Mouse (Mus musculus): ENCODE measurements around the gene Olfr830.
"Not testable (repeated sequence)": the region's sequence is repeated elsewhere in the genome, so short reads cannot be mapped to it uniquely, and the experiment has no call there.

Olfr830 gene

GRCm38 (mm10) chr9:18874393-18874792 lies at the start of gene Olfr830:
Gene Olfr830, plus strand, starts transcription at chr9:18874693.
- DNase-seq (ENCODE audit: low spot score) = no peak

GRCm38 (mm10) chr9:18854633-18855032 lies 19.9 kb upstream of the Olfr830 start, which contains the start of gene Olfr829:
Gene Olfr829, plus strand, starts transcription at chr9:18854933.
- no peak for DNase-seq (ENCODE audit: low spot score)

- not testable (repeated sequence) for DNase-seq (ENCODE audit: low spot score)
Observed at GRCm38 (mm10) chr9:18907699-18908098, 33.2 kb downstream of the Olfr830 start.

- not testable (repeated sequence) for DNase-seq (ENCODE audit: low spot score)
Observed at GRCm38 (mm10) chr9:18927921-18928320, 53.4 kb downstream of the Olfr830 start.
